In the genomic region with DNA sequence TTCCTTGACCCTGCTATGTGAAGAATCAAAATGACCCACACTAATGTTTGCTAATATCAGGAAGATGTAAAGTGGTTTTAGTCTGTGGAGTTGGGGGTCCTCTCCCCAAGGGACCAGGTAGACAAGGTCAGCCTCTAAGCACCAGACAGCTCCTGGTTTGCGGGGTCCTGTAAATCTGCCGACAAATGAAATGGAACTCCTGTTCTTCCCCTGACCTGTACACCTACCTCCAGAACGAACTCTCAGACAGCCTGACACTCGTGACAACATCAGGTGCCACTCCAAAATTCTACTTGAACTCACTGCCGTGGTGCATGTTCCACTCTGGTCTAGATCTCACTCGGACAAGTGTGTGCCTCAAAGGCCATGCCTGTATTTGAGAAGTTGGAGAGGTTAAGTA, we compare ENCODE assay signal across 33 mouse cellular contexts.
"Had no signal": no experiment of that assay in that cellular context is flagged by ENCODE, and none has a peak within 500 bp of the region (broad histone marks: within the 10 kb centered on the region; RNA-seq: fewer than 3 reads in every experiment).

No protein-coding gene starts in this region.

- H3K27ac ChIP-seq: heart, embryonic 13.5 days; heart, embryonic 15.5 days; hindbrain, embryonic 10.5 days; hindbrain, embryonic 12.5 days; hindbrain, embryonic 13.5 days; hindbrain, embryonic 14.5 days; hindbrain, embryonic 15.5 days; hindbrain, postnatal 0 days; intestine, embryonic 15.5 days; kidney, embryonic 15.5 days; kidney, postnatal 0 days; layer of hippocampus, adult 2 months; left cerebral cortex, adult 2 months had no signal

- H3K36me3 ChIP-seq: heart, embryonic 12.5 days; heart, embryonic 13.5 days; heart, embryonic 15.5 days; hindbrain, embryonic 10.5 days; hindbrain, embryonic 12.5 days; hindbrain, embryonic 13.5 days; hindbrain, embryonic 15.5 days; intestine, embryonic 15.5 days; kidney, embryonic 15.5 days had no signal

- H3K9ac ChIP-seq: heart, embryonic 12.5 days; heart, embryonic 13.5 days; heart, embryonic 15.5 days; hindbrain, embryonic 12.5 days; hindbrain, embryonic 13.5 days; hindbrain, embryonic 14.5 days; hindbrain, embryonic 15.5 days; intestine, embryonic 15.5 days; kidney, embryonic 15.5 days had no signal

- DNase-seq: heart, postnatal 10 days; heart, postnatal 14 days; heart, postnatal 36 days; heart, postnatal 4 days; kidney, adult 11 months; kidney, adult 18-20 months; kidney, adult 2 months; kidney, adult 8-10 months; kidney, adult 9 months; kidney, postnatal 10 days; kidney, postnatal 14 days; kidney, postnatal 25 days; kidney, postnatal 36 days; layer of hippocampus, adult 9-11 months; layer of hippocampus, postnatal 36 days had no signal

- H3K4me2 ChIP-seq: heart, embryonic 11.5 days; heart, embryonic 12.5 days; heart, embryonic 13.5 days; heart, embryonic 15.5 days; hindbrain, embryonic 12.5 days; hindbrain, embryonic 13.5 days; hindbrain, embryonic 14.5 days; hindbrain, embryonic 15.5 days; intestine, embryonic 15.5 days; kidney, embryonic 15.5 days had no signal

- H3K27me3 ChIP-seq: heart, embryonic 12.5 days; heart, embryonic 13.5 days; heart, embryonic 15.5 days; intestine, embryonic 15.5 days; kidney, embryonic 15.5 days had no signal

- ATAC-seq: hindbrain, postnatal 0 days; inflammation-experienced regulatory T-cells, adult 6 months; intestine, embryonic 15.5 days; intestine, embryonic 16.5 days; intestine, postnatal 0 days had no signal

- H3K4me3 ChIP-seq: heart, embryonic 12.5 days; heart, embryonic 13.5 days; heart, embryonic 15.5 days; hindbrain, embryonic 10.5 days; hindbrain, embryonic 12.5 days; hindbrain, embryonic 13.5 days; hindbrain, embryonic 15.5 days; intestine, embryonic 15.5 days; kidney, embryonic 15.5 days; layer of hippocampus, adult 2 months; left cerebral cortex, adult 2 months had no signal

- H3K9me3 ChIP-seq: heart, embryonic 12.5 days; heart, embryonic 13.5 days; heart, embryonic 15.5 days; hindbrain, embryonic 10.5 days; hindbrain, embryonic 12.5 days; hindbrain, embryonic 13.5 days; hindbrain, embryonic 15.5 days; intestine, embryonic 15.5 days; kidney, embryonic 15.5 days had no signal
